In genomic region chr8:117400820-117401219, GRCm38 (mm10) we compare ENCODE assay signal across 27 mouse cellular contexts.
A peak's percentile ranks its signal among the peaks of the same experiment; 100 is the strongest.
DNase-seq lines count a peak whose midpoint lies in the region; ATAC-seq lines count a peak whose summit lies in the region.
"Had no signal": no experiment of that assay in that cellular context is flagged by ENCODE, and none has a peak within 500 bp of the region (broad histone marks: within the 10 kb centered on the region; RNA-seq: fewer than 3 reads in every experiment).

No protein-coding gene starts in this region.

- no peaks in the 10 kb centered on the region for H3K9me3 ChIP-seq in forebrain, embryonic 15.5 days
- H3K9me3 ChIP-seq in forebrain, embryonic 14.5 days (replicated peaks; ENCODE audit: control insufficient read depth, low read length): no peaks in the 10 kb centered on the region
- H3K9me3 ChIP-seq in midbrain, embryonic 14.5 days (ENCODE audit: control insufficient read depth, low read length): no peaks in the 10 kb centered on the region
- no peaks in the 10 kb centered on the region for H3K9me3 ChIP-seq in midbrain, embryonic 11.5 days (ENCODE audit: control insufficient read depth, low read length)
- H3K9me3 ChIP-seq: G1E; heart, embryonic 10.5 days; heart, embryonic 15.5 days; hindbrain, embryonic 12.5 days; liver, embryonic 12.5 days; midbrain, embryonic 15.5 days; neural tube, embryonic 15.5 days had no signal

- H3K4me1 ChIP-seq in forebrain, embryonic 15.5 days: peaks cover 36% of the 10 kb centered on the region
- peaks cover 19% of the 10 kb centered on the region; the same call in 1 of the 2 replicates for H3K4me1 ChIP-seq in forebrain, embryonic 14.5 days (ENCODE audit: control insufficient read depth, insufficient read depth, low read length)
- peaks cover 41% of the 10 kb centered on the region for H3K4me1 ChIP-seq in midbrain, embryonic 14.5 days (ENCODE audit: control insufficient read depth, insufficient read depth, low read length)
- H3K4me1 ChIP-seq in midbrain, embryonic 11.5 days (ENCODE audit: control insufficient read depth, insufficient read depth, low read length): peaks cover 15% of the 10 kb centered on the region

- DNase-seq in forebrain, embryonic 14.5 days (ENCODE audit: low spot score): no peak
- DNase-seq in kidney, adult 9 months: peak; percentile 38
- no peak for DNase-seq in kidney, postnatal 14 days
- no peak for DNase-seq in midbrain, embryonic 14.5 days
- no peak for DNase-seq in midbrain, embryonic 11.5 days (ENCODE audit: low spot score, missing footprints)
- DNase-seq in spleen, postnatal 36 days (ENCODE audit: low spot score in 2 of 2): no peak
- DNase-seq: adrenal gland, postnatal 14 days; cerebellum, adult 11 months; cerebellum, adult 9-10 months; cerebellum, postnatal 36 days; gastrocnemius, postnatal 25 days; heart, adult 11 months; kidney, postnatal 25 days; layer of hippocampus, postnatal 36 days; left cerebral cortex, postnatal 4 days; liver, postnatal 0 days; lung, postnatal 36 days; right cerebral cortex, postnatal 25 days; thymus, postnatal 4 days had no signal

- H3K4me3 ChIP-seq in forebrain, embryonic 15.5 days: no peak overlapping the region
- no peak overlapping the region for H3K4me3 ChIP-seq in forebrain, embryonic 14.5 days (ENCODE audit: low read depth, low read length)
- no peak overlapping the region for H3K4me3 ChIP-seq in midbrain, embryonic 14.5 days (replicated peaks; ENCODE audit: low read depth, low read length)
- no peak overlapping the region for H3K4me3 ChIP-seq in midbrain, embryonic 11.5 days (ENCODE audit: low read depth, low read length)
- H3K4me3 ChIP-seq: heart, embryonic 10.5 days; heart, embryonic 15.5 days; hindbrain, embryonic 12.5 days; liver, embryonic 12.5 days; midbrain, embryonic 15.5 days; neural tube, embryonic 15.5 days had no signal

- H3K9ac ChIP-seq in forebrain, embryonic 15.5 days (replicated peaks): no peak overlapping the region
- no peak overlapping the region for H3K9ac ChIP-seq in forebrain, embryonic 14.5 days (ENCODE audit: low read length)
- no peak overlapping the region for H3K9ac ChIP-seq in midbrain, embryonic 14.5 days (replicated peaks; ENCODE audit: low read length)
- no peak overlapping the region for H3K9ac ChIP-seq in midbrain, embryonic 11.5 days (ENCODE audit: low read length)
- H3K9ac ChIP-seq: heart, embryonic 15.5 days; liver, embryonic 12.5 days; liver, postnatal 0 days; midbrain, embryonic 15.5 days; neural tube, embryonic 15.5 days had no signal

- no peaks in the 10 kb centered on the region for H3K27me3 ChIP-seq in forebrain, embryonic 15.5 days
- H3K27me3 ChIP-seq in forebrain, embryonic 14.5 days (replicated peaks; ENCODE audit: control insufficient read depth, insufficient read depth, low read length): no peaks in the 10 kb centered on the region
- no peaks in the 10 kb centered on the region for H3K27me3 ChIP-seq in midbrain, embryonic 14.5 days (ENCODE audit: control insufficient read depth, insufficient read depth, low read length)
- no peaks in the 10 kb centered on the region for H3K27me3 ChIP-seq in midbrain, embryonic 11.5 days (ENCODE audit: control insufficient read depth, insufficient read depth, low read length)
- H3K27me3 ChIP-seq: heart, embryonic 15.5 days; hindbrain, embryonic 12.5 days; liver, embryonic 12.5 days; midbrain, embryonic 15.5 days; neural tube, embryonic 15.5 days had no signal

- WGBS in forebrain, embryonic 15.5 days: 92% methylated on average over 6 of the region's 6 CpGs
- 91% methylated on average over 6 of the region's 6 CpGs for WGBS in forebrain, embryonic 14.5 days
- WGBS in midbrain, embryonic 14.5 days: 85% methylated on average over 6 of the region's 6 CpGs
- WGBS in midbrain, embryonic 11.5 days: 93% methylated on average over 6 of the region's 6 CpGs

- peak overlapping the region; percentile 81; the same call in 1 of the 2 replicates for H3K27ac ChIP-seq in forebrain, embryonic 15.5 days (replicated peaks)
- no peak overlapping the region for H3K27ac ChIP-seq in forebrain, embryonic 14.5 days (ENCODE audit: low read depth, low read length)
- H3K27ac ChIP-seq in midbrain, embryonic 14.5 days (replicated peaks; ENCODE audit: low read depth, low read length): peak overlapping the region; percentile 17; the same call in 1 of the 2 replicates
- no peak overlapping the region for H3K27ac ChIP-seq in midbrain, embryonic 11.5 days (ENCODE audit: low read depth, low read length)
- H3K27ac ChIP-seq: heart, embryonic 10.5 days; heart, embryonic 15.5 days; hindbrain, embryonic 12.5 days; liver, embryonic 12.5 days had no signal

- ATAC-seq in forebrain, embryonic 15.5 days (replicated peaks): no peak
- no peak for ATAC-seq in forebrain, embryonic 14.5 days
- ATAC-seq in midbrain, embryonic 14.5 days (ENCODE audit: low FRiP score, low TSS enrichment): no peak
- no peak for ATAC-seq in midbrain, embryonic 11.5 days (ENCODE audit: low FRiP score)
- ATAC-seq: liver, embryonic 12.5 days; liver, postnatal 0 days; midbrain, embryonic 15.5 days had no signal

- H3K36me3 ChIP-seq in forebrain, embryonic 15.5 days: peaks cover 7% of the 10 kb centered on the region; the same call in 1 of the 2 replicates
- H3K36me3 ChIP-seq in forebrain, embryonic 14.5 days (ENCODE audit: control insufficient read depth, insufficient read depth, low read length): no peaks in the 10 kb centered on the region
- no peaks in the 10 kb centered on the region for H3K36me3 ChIP-seq in midbrain, embryonic 14.5 days (ENCODE audit: control insufficient read depth, insufficient read depth, low read length)
- H3K36me3 ChIP-seq in midbrain, embryonic 11.5 days (ENCODE audit: control insufficient read depth, insufficient read depth, low read length): no peaks in the 10 kb centered on the region
- H3K36me3 ChIP-seq: heart, embryonic 15.5 days; midbrain, embryonic 15.5 days had no signal

- H3K4me2 ChIP-seq in forebrain, embryonic 15.5 days (replicated peaks): no peak overlapping the region
- no peak overlapping the region for H3K4me2 ChIP-seq in forebrain, embryonic 14.5 days (ENCODE audit: low read length)
- H3K4me2 ChIP-seq in midbrain, embryonic 14.5 days (ENCODE audit: low read length): no peak overlapping the region
- H3K4me2 ChIP-seq in midbrain, embryonic 11.5 days: no peak overlapping the region
- H3K4me2 ChIP-seq: heart, embryonic 15.5 days; hindbrain, embryonic 12.5 days; liver, embryonic 12.5 days; midbrain, embryonic 15.5 days; neural tube, embryonic 15.5 days had no signal

Comparison
In these comparisons a context has a peak if more than half of its experiments do, and no peak if none do; other contexts are left out.
1. H3K27ac ChIP-seq: peak in forebrain, embryonic 15.5 days (single experiment) and midbrain, embryonic 14.5 days (single experiment); none in forebrain, embryonic 14.5 days (single experiment) and midbrain, embryonic 11.5 days (single experiment).